Mouse (Mus musculus): ENCODE measurements at regions not wholly inside any gene's neighbourhood (a gene's known extent, or its start where the extent isn't known, plus 50 kb on each side); places are given as distances from the start of the nearest gene placed in this dataset.

- Histone ChIP-seq H3K36me3 (ENCODE audit: control insufficient read depth, insufficient read depth, low read length) (no peaks in the 10 kb centered on the region), H3K4me1 (replicated peaks; ENCODE audit: control insufficient read depth, insufficient read depth, low read length) (no peaks in the 10 kb centered on the region; the same call in 1 of the 2 replicates), H3K9me3 (ENCODE audit: control insufficient read depth, low read length) (no peaks in the 10 kb centered on the region), H3K4me2 (ENCODE audit: low read depth, low read length, severe bottlenecking) (no peak overlapping the region), H3K9ac (ENCODE audit: low read length) (no peak overlapping the region), H3K27ac (ENCODE audit: low read depth, low read length) (no peak overlapping the region), H3K27me3 (ENCODE audit: control insufficient read depth, insufficient read depth, low read length) (no peaks in the 10 kb centered on the region), H3K4me3 (ENCODE audit: low read depth, low read length) (no peak overlapping the region)
- 55% methylated on average over 7 of the region's 7 CpGs for WGBS
- no peak for DNase-seq (ENCODE audit: low spot score)
- no peak for ATAC-seq (replicated peaks; ENCODE audit: low FRiP score)
These were observed 663.7 kb upstream of the Mms22l start for GRCm38 (mm10) chr4:23832385-23833164.

- 31% methylated on average over 4 of the region's 4 CpGs for WGBS
- Histone ChIP-seq H3K27me3 (ENCODE audit: control insufficient read depth, insufficient read depth, low read length) (no peaks in the 10 kb centered on the region), H3K9ac (ENCODE audit: low read length) (no peak overlapping the region), H3K36me3 (ENCODE audit: control insufficient read depth, insufficient read depth, low read length) (no peaks in the 10 kb centered on the region), H3K4me1 (replicated peaks; ENCODE audit: control insufficient read depth, insufficient read depth, low read length) (peaks cover 4% of the 10 kb centered on the region; the same call in 1 of the 2 replicates), H3K4me2 (ENCODE audit: low read depth, low read length, severe bottlenecking) (no peak overlapping the region), H3K4me3 (ENCODE audit: low read depth, low read length) (no peak overlapping the region), H3K9me3 (ENCODE audit: control insufficient read depth, low read length) (no peaks in the 10 kb centered on the region), H3K27ac (ENCODE audit: low read depth, low read length) (peak overlapping the region; percentile 75; the same call in 1 of the 2 replicates)
- DNase-seq (ENCODE audit: low spot score) (peak; percentile 55), ATAC-seq (replicated peaks; ENCODE audit: low FRiP score) (peak; percentile 90)
These were observed 652.5 kb upstream of the Mms22l start for GRCm38 (mm10) chr4:23843609-23844287.

- ATAC-seq (replicated peaks; ENCODE audit: low FRiP score) (peak; percentile 55; the same call in 1 of the 2 replicates), DNase-seq (ENCODE audit: low spot score) (no peak)
These were observed 651.8 kb upstream of the Mms22l start for GRCm38 (mm10) chr4:23844288-23844971.

GRCm38 (mm10) chr4:23845263-23845662, 651.0 kb upstream of the Mms22l start:
- Histone ChIP-seq H3K4me2 (ENCODE audit: low read depth, low read length, severe bottlenecking) (no peak overlapping the region), H3K4me3 (ENCODE audit: low read depth, low read length) (no peak overlapping the region), H3K9ac (ENCODE audit: low read length) (no peak overlapping the region), H3K9me3 (ENCODE audit: control insufficient read depth, low read length) (no peaks in the 10 kb centered on the region), H3K36me3 (ENCODE audit: control insufficient read depth, insufficient read depth, low read length) (no peaks in the 10 kb centered on the region), H3K4me1 (replicated peaks; ENCODE audit: control insufficient read depth, insufficient read depth, low read length) (peaks cover 4% of the 10 kb centered on the region; the same call in 1 of the 2 replicates), H3K27ac (ENCODE audit: low read depth, low read length) (no peak overlapping the region), H3K27me3 (ENCODE audit: control insufficient read depth, insufficient read depth, low read length) (no peaks in the 10 kb centered on the region)
- DNase-seq (ENCODE audit: low spot score) (no peak), ATAC-seq (replicated peaks; ENCODE audit: low FRiP score) (no peak)
- 69% methylated on average over 5 of the region's 5 CpGs for WGBS

More at GRCm38 (mm10) chr4:23844288-23844971, 651.8 kb upstream of the Mms22l start:
- Histone ChIP-seq H3K27me3 (ENCODE audit: control insufficient read depth, insufficient read depth, low read length) (no peaks in the 10 kb centered on the region), H3K36me3 (ENCODE audit: control insufficient read depth, insufficient read depth, low read length) (no peaks in the 10 kb centered on the region), H3K4me3 (ENCODE audit: low read depth, low read length) (no peak overlapping the region), H3K9ac (ENCODE audit: low read length) (no peak overlapping the region), H3K4me2 (ENCODE audit: low read depth, low read length, severe bottlenecking) (no peak overlapping the region), H3K27ac (ENCODE audit: low read depth, low read length) (peak overlapping the region; percentile 75), H3K4me1 (replicated peaks; ENCODE audit: control insufficient read depth, insufficient read depth, low read length) (peaks cover 4% of the 10 kb centered on the region; the same call in 1 of the 2 replicates), H3K9me3 (ENCODE audit: control insufficient read depth, low read length) (no peaks in the 10 kb centered on the region)
- 65% methylated on average over 2 of the region's 2 CpGs for WGBS

- no peaks in the 10 kb centered on the region for H3K36me3 ChIP-seq (ENCODE audit: control insufficient read depth, insufficient read depth, low read length)
- H3K4me3 ChIP-seq (ENCODE audit: low read depth, low read length): no peak overlapping the region
- H3K4me1 ChIP-seq (replicated peaks; ENCODE audit: control insufficient read depth, insufficient read depth, low read length): no peaks in the 10 kb centered on the region
- DNase-seq (ENCODE audit: low spot score): no peak
- no peaks in the 10 kb centered on the region for H3K9me3 ChIP-seq (ENCODE audit: control insufficient read depth, low read length)
- no peak overlapping the region for H3K27ac ChIP-seq (ENCODE audit: low read depth, low read length)
- H3K9ac ChIP-seq (ENCODE audit: low read length): no peak overlapping the region
- H3K27me3 ChIP-seq (ENCODE audit: control insufficient read depth, insufficient read depth, low read length): no peaks in the 10 kb centered on the region
- 86% methylated on average over 2 of the region's 2 CpGs for WGBS
- no peak for ATAC-seq (replicated peaks; ENCODE audit: low FRiP score)
- H3K4me2 ChIP-seq (ENCODE audit: low read depth, low read length, severe bottlenecking): no peak overlapping the region
These were observed 645.6 kb upstream of the Mms22l start for GRCm38 (mm10) chr4:23850640-23851039.

- no peak overlapping the region for H3K27ac ChIP-seq (ENCODE audit: low read depth, low read length)
- no peak overlapping the region for H3K4me2 ChIP-seq (ENCODE audit: low read depth, low read length, severe bottlenecking)
- no peak for DNase-seq (ENCODE audit: low spot score)
- no peak overlapping the region for H3K4me3 ChIP-seq (ENCODE audit: low read depth, low read length)
- H3K36me3 ChIP-seq (ENCODE audit: control insufficient read depth, insufficient read depth, low read length): no peaks in the 10 kb centered on the region
- no peak for ATAC-seq (replicated peaks; ENCODE audit: low FRiP score)
- no peaks in the 10 kb centered on the region for H3K9me3 ChIP-seq (ENCODE audit: control insufficient read depth, low read length)
- no peaks in the 10 kb centered on the region for H3K27me3 ChIP-seq (ENCODE audit: control insufficient read depth, insufficient read depth, low read length)
- WGBS: 86% methylated on average over 3 of the region's 3 CpGs
- H3K4me1 ChIP-seq (replicated peaks; ENCODE audit: control insufficient read depth, insufficient read depth, low read length): no peaks in the 10 kb centered on the region
- no peak overlapping the region for H3K9ac ChIP-seq (ENCODE audit: low read length)
These were observed 633.8 kb upstream of the Mms22l start for GRCm38 (mm10) chr4:23862437-23862836.

- Histone ChIP-seq H3K4me3 (ENCODE audit: low read depth, low read length) (no peak overlapping the region), H3K4me2 (ENCODE audit: low read depth, low read length, severe bottlenecking) (no peak overlapping the region), H3K4me1 (replicated peaks; ENCODE audit: control insufficient read depth, insufficient read depth, low read length) (no peaks in the 10 kb centered on the region), H3K36me3 (ENCODE audit: control insufficient read depth, insufficient read depth, low read length) (no peaks in the 10 kb centered on the region), H3K27me3 (ENCODE audit: control insufficient read depth, insufficient read depth, low read length) (no peaks in the 10 kb centered on the region), H3K9me3 (ENCODE audit: control insufficient read depth, low read length) (no peaks in the 10 kb centered on the region), H3K9ac (ENCODE audit: low read length) (no peak overlapping the region), H3K27ac (ENCODE audit: low read depth, low read length) (no peak overlapping the region)
- no peak for ATAC-seq (replicated peaks; ENCODE audit: low FRiP score)
- DNase-seq (ENCODE audit: low spot score): no peak
- WGBS: 91% methylated on average over 7 of the region's 7 CpGs
These were observed 616.2 kb upstream of the Mms22l start for GRCm38 (mm10) chr4:23880007-23880406.

GRCm38 (mm10) chr4:23913396-23913795, 582.9 kb upstream of the Mms22l start:
- H3K9me3 ChIP-seq (ENCODE audit: control insufficient read depth, low read length): no peaks in the 10 kb centered on the region
- WGBS: 12% methylated on average over 4 of the region's 4 CpGs
- H3K4me1 ChIP-seq (replicated peaks; ENCODE audit: control insufficient read depth, insufficient read depth, low read length): no peaks in the 10 kb centered on the region
- no peak overlapping the region for H3K27ac ChIP-seq (ENCODE audit: low read depth, low read length)
- DNase-seq (ENCODE audit: low spot score) (peak; percentile 61), ATAC-seq (replicated peaks; ENCODE audit: low FRiP score) (peak; percentile 87)
- no peak overlapping the region for H3K4me2 ChIP-seq (ENCODE audit: low read depth, low read length, severe bottlenecking)
- no peak overlapping the region for H3K9ac ChIP-seq (ENCODE audit: low read length)
- H3K27me3 ChIP-seq (ENCODE audit: control insufficient read depth, insufficient read depth, low read length): no peaks in the 10 kb centered on the region
- H3K36me3 ChIP-seq (ENCODE audit: control insufficient read depth, insufficient read depth, low read length): no peaks in the 10 kb centered on the region
- no peak overlapping the region for H3K4me3 ChIP-seq (ENCODE audit: low read depth, low read length)

Data from forebrain, embryonic 11.5 days (tissue).